Mouse (Mus musculus): Measurements from ENCODE around the gene Olfr1197. TPM values are rescaled to one million over a fixed set of nuclear protein-coding genes. Genes with fewer than 3 reads are reported as not detected.

Olfr1197 gene
- not detected in 2 replicates for polyA plus RNA-seq (2015; fragmentation: Nextera tagmentation; extraction: Ambion mirVana)

GRCm38 (mm10) chr2:88732266-88732665, at the start of gene Olfr1197:
Gene Olfr1197 (minus strand): TSS chr2:88732366.
- WGBS (ENCODE audit: insufficient replicate concordance) = 63% methylated on average over 1 of the region's 1 CpGs
- DNase-seq (no peak), ATAC-seq (ENCODE audit: low read depth) (no peak)

DNA sequence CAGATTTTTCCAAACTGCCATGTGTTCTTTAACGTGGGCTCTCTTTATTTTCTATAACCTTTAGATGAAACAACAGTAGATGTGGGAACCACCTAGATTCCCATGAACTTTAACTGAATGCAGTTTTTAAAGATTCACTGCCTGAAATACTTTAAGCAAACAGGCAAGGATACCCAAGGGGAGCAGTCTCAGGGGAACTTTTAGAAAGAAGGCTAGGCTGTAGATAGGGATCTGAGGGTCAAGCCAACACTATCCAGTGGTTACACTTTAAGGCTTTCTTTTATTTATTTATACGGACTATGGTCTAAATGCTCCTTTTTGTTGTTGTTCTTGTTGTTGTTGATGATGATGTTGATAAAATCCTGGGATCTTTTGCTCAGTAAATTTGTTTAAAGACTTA, 38.2 kb upstream of the Olfr1197 start, which contains the start of gene Olfr1200:
Gene Olfr1200, minus strand, starts transcription at position 101 of the 400 bp plus-strand sequence.
- Histone ChIP-seq H3K4me3 (replicated peaks) (no peak within 1 kb of the TSS), H3K4me1 (replicated peaks) (no peaks in the 10 kb centered on the region), H3K27me3 (no peaks in the 10 kb centered on the region), H3K27ac (no peak within 1 kb of the TSS), H3K4me2 (no peak within 1 kb of the TSS), H3K36me3 (no peaks in the 10 kb centered on the region), H3K9me3 (replicated peaks) (no peaks in the 10 kb centered on the region), H3K9ac (no peak within 1 kb of the TSS)
- no peak for DNase-seq
- no peak for ATAC-seq (ENCODE audit: low read depth)
- 51% methylated on average over 2 of the region's 2 CpGs for WGBS (ENCODE audit: insufficient replicate concordance)

More at GRCm38 (mm10) chr2:88732266-88732665, at the start of gene Olfr1197:
- no peaks in the 10 kb centered on the region for H3K36me3 ChIP-seq
- no peak within 1 kb of the TSS for H3K9ac ChIP-seq
- H3K4me2 ChIP-seq = no peak within 1 kb of the TSS
- no peaks in the 10 kb centered on the region for H3K9me3 ChIP-seq (replicated peaks)
- H3K27ac ChIP-seq = no peak within 1 kb of the TSS
- H3K27me3 ChIP-seq = no peaks in the 10 kb centered on the region
- no peaks in the 10 kb centered on the region for H3K4me1 ChIP-seq (replicated peaks)
- no peak within 1 kb of the TSS for H3K4me3 ChIP-seq (replicated peaks)

- no peak within 1 kb of the TSS for H3K27ac ChIP-seq
- no peak within 1 kb of the TSS for H3K4me3 ChIP-seq (replicated peaks)
- 77% methylated on average over 2 of the region's 2 CpGs for WGBS (ENCODE audit: insufficient replicate concordance)
- no peaks in the 10 kb centered on the region for H3K9me3 ChIP-seq (replicated peaks)
- H3K9ac ChIP-seq = no peak within 1 kb of the TSS
- H3K36me3 ChIP-seq = no peaks in the 10 kb centered on the region
- H3K4me2 ChIP-seq = no peak within 1 kb of the TSS
- ATAC-seq (ENCODE audit: low read depth) = no peak
- DNase-seq = no peak
- no peaks in the 10 kb centered on the region for H3K27me3 ChIP-seq
- no peaks in the 10 kb centered on the region for H3K4me1 ChIP-seq (replicated peaks)
These were observed 28.2 kb upstream of the Olfr1197 start, which contains the start of gene Olfr1199 for GRCm38 (mm10) chr2:88760369-88760768. Gene Olfr1199 (minus strand): TSS chr2:88760469.

GRCm38 (mm10) chr2:88751270-88751669, 19.1 kb upstream of the Olfr1197 start, which contains the start of gene Olfr1198:
Gene Olfr1198 (minus strand): TSS chr2:88751370.
- Histone ChIP-seq H3K27me3 (no peaks in the 10 kb centered on the region), H3K4me2 (no peak within 1 kb of the TSS), H3K4me1 (replicated peaks) (no peaks in the 10 kb centered on the region), H3K9me3 (replicated peaks) (no peaks in the 10 kb centered on the region), H3K9ac (no peak within 1 kb of the TSS), H3K4me3 (replicated peaks) (no peak within 1 kb of the TSS), H3K27ac (no peak within 1 kb of the TSS), H3K36me3 (no peaks in the 10 kb centered on the region)
- no peak for ATAC-seq (ENCODE audit: low read depth)
- DNase-seq = no peak
- WGBS (ENCODE audit: insufficient replicate concordance) = 70% methylated on average over 2 of the region's 2 CpGs

DNA sequence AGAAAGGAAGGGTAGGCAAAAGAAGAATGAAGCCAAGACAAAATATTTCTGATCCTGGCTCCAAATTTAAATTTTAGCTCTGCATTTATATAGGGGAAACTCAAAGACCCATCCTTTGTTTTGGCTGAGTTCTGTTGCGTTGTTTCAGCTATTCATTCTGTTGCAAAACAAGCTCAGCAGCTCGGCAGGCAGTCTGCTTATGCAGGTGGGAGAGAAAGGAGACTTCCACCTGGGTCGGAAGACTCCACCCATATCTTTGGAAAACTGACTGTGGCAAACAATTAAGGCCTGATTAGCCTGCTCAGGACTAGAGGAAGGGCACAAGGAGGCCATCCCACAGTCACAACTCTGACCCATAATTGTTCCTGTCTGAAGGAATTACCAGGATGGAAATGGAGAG, 11.2 kb upstream of the Olfr1197 start:
- Histone ChIP-seq H3K9me3 (replicated peaks) (no peaks in the 10 kb centered on the region), H3K4me1 (replicated peaks) (no peaks in the 10 kb centered on the region), H3K4me2 (no peak overlapping the region), H3K36me3 (no peaks in the 10 kb centered on the region), H3K27ac (no peak overlapping the region), H3K27me3 (no peaks in the 10 kb centered on the region), H3K4me3 (replicated peaks) (no peak overlapping the region), H3K9ac (no peak overlapping the region)
- DNase-seq = no peak
- WGBS (ENCODE audit: insufficient replicate concordance) = 59% methylated on average over 3 of the region's 3 CpGs
- no peak for ATAC-seq (ENCODE audit: low read depth)

- no peaks in the 10 kb centered on the region for H3K27me3 ChIP-seq
- WGBS (ENCODE audit: insufficient replicate concordance) = 65% methylated on average over 2 of the region's 2 CpGs
- no peaks in the 10 kb centered on the region for H3K4me1 ChIP-seq (replicated peaks)
- H3K36me3 ChIP-seq = no peaks in the 10 kb centered on the region
- H3K4me3 ChIP-seq (replicated peaks) = no peak within 1 kb of the TSS
- DNase-seq (no peak), ATAC-seq (ENCODE audit: low read depth) (no peak)
- no peaks in the 10 kb centered on the region for H3K9me3 ChIP-seq (replicated peaks)
- H3K9ac ChIP-seq = no peak within 1 kb of the TSS
- no peak within 1 kb of the TSS for H3K27ac ChIP-seq
- H3K4me2 ChIP-seq = no peak within 1 kb of the TSS
These were observed 27.7 kb downstream of the Olfr1197 start, which contains the start of gene Olfr1196 for GRCm38 (mm10) chr2:88704497-88704896. Gene Olfr1196 (minus strand): TSS chr2:88704597.

- Histone ChIP-seq H3K36me3 (no peaks in the 10 kb centered on the region), H3K27ac (no peak within 1 kb of the TSS), H3K9ac (no peak within 1 kb of the TSS), H3K4me2 (no peak within 1 kb of the TSS), H3K27me3 (no peaks in the 10 kb centered on the region), H3K9me3 (replicated peaks) (no peaks in the 10 kb centered on the region), H3K4me1 (replicated peaks) (no peaks in the 10 kb centered on the region), H3K4me3 (replicated peaks) (no peak within 1 kb of the TSS)
- ATAC-seq (ENCODE audit: low read depth) (no peak), DNase-seq (no peak)
These were observed 43.1 kb downstream of the Olfr1197 start, which contains the start of gene Olfr1195 for GRCm38 (mm10) chr2:88689087-88689486. Gene Olfr1195 (minus strand): TSS chr2:88689187.

Other genes starting within 250 kb of the Olfr1197 start
- gene Olfr1184, start 248.8 kb downstream of the Olfr1197 start, polyA plus RNA-seq (2015; fragmentation: Nextera tagmentation; extraction: Ambion mirVana) = not detected in 2 replicates
- not detected in 2 replicates for gene Olfr1185-ps1, start 239.0 kb downstream of the Olfr1197 start, polyA plus RNA-seq (2015; fragmentation: Nextera tagmentation; extraction: Ambion mirVana)
- not detected in 2 replicates for gene Olfr1186, start 213.8 kb downstream of the Olfr1197 start, polyA plus RNA-seq (2015; fragmentation: Nextera tagmentation; extraction: Ambion mirVana)
- gene Olfr1188, start 175.4 kb downstream of the Olfr1197 start, polyA plus RNA-seq (2015; fragmentation: Nextera tagmentation; extraction: Ambion mirVana) = not detected in 2 replicates
- not detected in 2 replicates for gene Olfr1189, start 145.9 kb downstream of the Olfr1197 start, polyA plus RNA-seq (2015; fragmentation: Nextera tagmentation; extraction: Ambion mirVana)
- gene Olfr1191-ps1, start 91.8 kb downstream of the Olfr1197 start, polyA plus RNA-seq (2015; fragmentation: Nextera tagmentation; extraction: Ambion mirVana) = not detected in 2 replicates
- not detected in 2 replicates for gene Olfr1192-ps1, start 83.9 kb downstream of the Olfr1197 start, polyA plus RNA-seq (2015; fragmentation: Nextera tagmentation; extraction: Ambion mirVana)
- not detected in 2 replicates for gene Olfr1193, start 56.7 kb downstream of the Olfr1197 start, polyA plus RNA-seq (2015; fragmentation: Nextera tagmentation; extraction: Ambion mirVana)
- not detected in 2 replicates for gene Olfr1195, start 43.2 kb downstream of the Olfr1197 start, polyA plus RNA-seq (2015; fragmentation: Nextera tagmentation; extraction: Ambion mirVana)
- not detected in 2 replicates for gene Olfr1196, start 27.8 kb downstream of the Olfr1197 start, polyA plus RNA-seq (2015; fragmentation: Nextera tagmentation; extraction: Ambion mirVana)
- gene Olfr1198, start 19.0 kb upstream of the Olfr1197 start, polyA plus RNA-seq (2015; fragmentation: Nextera tagmentation; extraction: Ambion mirVana) = not detected in 2 replicates
- not detected in 2 replicates for gene Olfr1199, start 28.1 kb upstream of the Olfr1197 start, polyA plus RNA-seq (2015; fragmentation: Nextera tagmentation; extraction: Ambion mirVana)
- gene Olfr1200, start 38.1 kb upstream of the Olfr1197 start, polyA plus RNA-seq (2015; fragmentation: Nextera tagmentation; extraction: Ambion mirVana) = not detected in 2 replicates
- gene Olfr1201, start 60.7 kb upstream of the Olfr1197 start, polyA plus RNA-seq (2015; fragmentation: Nextera tagmentation; extraction: Ambion mirVana) = not detected in 2 replicates
- gene Olfr1202, start 82.1 kb upstream of the Olfr1197 start, polyA plus RNA-seq (2015; fragmentation: Nextera tagmentation; extraction: Ambion mirVana) = not detected in 2 replicates
- gene Olfr1205, start 97.4 kb upstream of the Olfr1197 start, polyA plus RNA-seq (2015; fragmentation: Nextera tagmentation; extraction: Ambion mirVana) = not detected in 2 replicates
- gene Olfr1204, start 116.9 kb upstream of the Olfr1197 start, polyA plus RNA-seq (2015; fragmentation: Nextera tagmentation; extraction: Ambion mirVana) = not detected in 2 replicates
- gene Olfr1206, start 130.9 kb upstream of the Olfr1197 start, polyA plus RNA-seq (2015; fragmentation: Nextera tagmentation; extraction: Ambion mirVana) = not detected in 2 replicates
- gene Olfr1208, start 169.9 kb upstream of the Olfr1197 start, polyA plus RNA-seq (2015; fragmentation: Nextera tagmentation; extraction: Ambion mirVana) = not detected in 2 replicates
- not detected in 2 replicates for gene Olfr1209, start 182.8 kb upstream of the Olfr1197 start, polyA plus RNA-seq (2015; fragmentation: Nextera tagmentation; extraction: Ambion mirVana)
- not detected in 2 replicates for gene Olfr1211, start 205.7 kb upstream of the Olfr1197 start, polyA plus RNA-seq (2015; fragmentation: Nextera tagmentation; extraction: Ambion mirVana)
- gene Olfr1212, start 221.6 kb upstream of the Olfr1197 start, polyA plus RNA-seq (2015; fragmentation: Nextera tagmentation; extraction: Ambion mirVana) = not detected in 2 replicates
- not detected in 2 replicates for gene Gm13762, start 247.9 kb upstream of the Olfr1197 start, polyA plus RNA-seq (2015; fragmentation: Nextera tagmentation; extraction: Ambion mirVana)